Mouse (Mus musculus) C2C12 (cell line): Measurements from ENCODE around the gene Rnase4.

Source experiments
- CEBPB ChIP-seq: IDR thresholded peaks from one replicate; pipeline ENCODE4 v1.6.1; 2011; ENCODE audit warnings: low read depth, mild to moderate bottlenecking, control low read depth, moderate library complexity
- CTCF ChIP-seq: IDR thresholded peaks from one replicate; pipeline ENCODE4 v1.5.1; 2011; ENCODE audit not compliant: control insufficient read depth, insufficient read depth, insufficient read length
- MAX ChIP-seq: IDR thresholded peaks from one replicate; pipeline ENCODE4 v1.6.1; 2011; ENCODE audit warnings: mild to moderate bottlenecking, control low read depth
- MYOD1 ChIP-seq: IDR thresholded peaks from one replicate; pipeline ENCODE4 v1.6.1; 2011; ENCODE audit warnings: low read depth; ENCODE audit not compliant: control insufficient read depth, insufficient read length
- MYOG ChIP-seq: IDR thresholded peaks from one replicate; pipeline ENCODE4 v1.6.1; 2011; ENCODE audit not compliant: control insufficient read depth, insufficient read length; ENCODE audit errors: extremely low read depth
- USF1 ChIP-seq: IDR thresholded peaks from one replicate; pipeline ENCODE4 v1.6.1; 2011; ENCODE audit warnings: low read depth, mild to moderate bottlenecking, control low read depth, moderate library complexity

DNA sequence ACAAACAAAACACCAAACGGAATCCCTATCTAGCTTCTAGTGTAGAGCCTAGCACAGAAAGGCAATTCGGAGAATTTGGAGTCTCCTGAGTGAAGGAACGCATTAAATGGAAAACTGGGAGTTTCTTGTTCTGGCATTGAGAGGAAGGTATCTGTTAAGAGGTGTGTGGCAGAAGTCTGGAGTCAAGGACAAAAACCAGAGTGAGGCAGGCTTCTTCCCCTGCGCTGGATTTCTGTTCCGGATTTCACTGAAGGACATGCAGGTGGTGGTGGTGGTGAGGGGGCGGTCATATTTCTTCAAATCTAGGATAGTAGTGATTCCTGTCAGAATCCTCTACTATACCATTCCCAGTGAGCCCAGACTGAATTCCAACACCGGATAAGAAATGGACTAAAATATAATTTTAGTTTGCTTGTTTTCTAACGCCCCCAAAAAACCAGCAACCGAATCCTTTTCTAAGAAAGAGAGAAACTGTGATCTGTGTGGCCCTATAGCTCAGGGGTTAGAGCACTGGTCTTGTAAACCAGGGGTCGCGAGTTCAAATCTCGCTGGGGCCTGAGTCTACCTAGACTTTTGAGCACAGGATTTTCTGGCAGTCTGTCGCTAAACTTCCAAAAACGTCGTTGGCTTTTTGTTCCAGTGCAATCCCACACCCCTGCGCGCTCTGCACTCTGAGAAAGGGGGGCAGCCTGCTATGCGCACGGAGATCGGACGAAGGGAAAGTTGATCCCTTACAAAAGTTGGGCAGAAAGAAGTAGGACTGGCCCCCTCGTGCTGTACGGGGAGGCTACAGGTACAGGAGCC, 2.5 kb upstream of the Rnase4 start:
- no peak for TF ChIP-seq MAX
- TF ChIP-seq CTCF, result no peak
- no peak for TF ChIP-seq USF1
- no peak for TF ChIP-seq CEBPB
- no peak for TF ChIP-seq MYOG
- no peak for TF ChIP-seq MYOD1
